Mouse (Mus musculus): ENCODE data around the gene Cox6b2.

The Cox6b2 gene

DNA sequence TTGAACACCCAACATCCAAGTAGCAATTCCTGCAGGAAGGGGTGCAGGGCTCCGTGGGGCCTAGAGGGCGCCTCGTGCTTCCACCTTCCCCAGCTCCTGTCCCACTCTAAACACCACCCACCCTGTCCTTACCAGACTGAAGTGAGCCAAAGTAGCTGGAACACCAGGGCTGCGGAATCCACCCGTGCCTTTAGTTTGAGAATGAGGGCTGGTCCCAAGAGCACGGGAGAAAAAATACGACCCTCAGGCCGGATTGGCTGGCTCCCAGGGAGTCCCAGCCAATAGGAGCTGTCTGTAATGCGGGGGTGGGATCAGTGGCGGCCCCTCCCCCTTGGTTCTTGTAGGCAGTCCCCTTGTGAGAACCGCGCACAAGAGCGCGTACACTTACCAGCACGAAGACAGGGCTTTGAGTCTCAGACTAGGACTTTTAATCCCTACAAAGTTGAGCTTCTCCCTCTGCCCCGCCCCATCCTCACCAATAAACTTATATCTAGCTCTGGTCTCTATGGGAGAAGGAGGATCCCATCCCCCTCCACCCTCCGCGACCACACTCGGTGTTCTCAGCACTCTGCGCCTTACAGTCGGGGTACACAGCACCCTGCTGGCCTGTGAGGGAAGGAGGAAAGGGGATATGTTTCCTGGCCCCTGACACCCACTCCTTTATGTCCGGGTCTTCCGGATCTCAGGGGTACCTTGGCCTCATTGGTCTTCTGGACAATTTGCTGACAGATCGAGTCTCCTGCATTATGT lies at the start of gene Cox6b2:
Gene Cox6b2, minus strand, starts transcription at position 274 of the 750 bp plus-strand sequence.
- in situ Hi-C loops (cut with MboI, MseI): no loop called here

DNA sequence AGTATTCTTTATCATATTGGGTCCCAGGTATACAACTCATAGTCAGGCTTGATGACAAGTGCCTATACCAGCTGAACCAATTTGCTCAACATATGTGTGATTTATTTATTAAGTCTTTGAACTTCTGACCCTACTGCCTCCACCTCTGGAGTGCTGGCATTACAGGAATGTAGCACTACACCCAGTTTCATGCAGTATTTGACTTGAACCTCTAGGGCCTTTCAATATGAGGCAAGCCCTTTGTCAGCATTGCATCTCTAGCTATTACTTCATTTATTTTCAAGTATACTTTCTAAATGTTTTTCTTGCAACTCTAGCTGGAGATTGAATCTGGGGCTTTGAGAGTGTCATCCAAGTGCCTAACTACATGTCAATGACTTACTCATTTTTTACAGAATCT lies 49.4 kb upstream of the Cox6b2 start:
- in situ Hi-C loops (cut with MboI, MseI): loop anchor here in 1 of 2 experiments (10.0 kb wide), 1 partner anchor 1107 kb away; the partner anchor contains the start of genes Mboat7 and Tsen34

DNA sequence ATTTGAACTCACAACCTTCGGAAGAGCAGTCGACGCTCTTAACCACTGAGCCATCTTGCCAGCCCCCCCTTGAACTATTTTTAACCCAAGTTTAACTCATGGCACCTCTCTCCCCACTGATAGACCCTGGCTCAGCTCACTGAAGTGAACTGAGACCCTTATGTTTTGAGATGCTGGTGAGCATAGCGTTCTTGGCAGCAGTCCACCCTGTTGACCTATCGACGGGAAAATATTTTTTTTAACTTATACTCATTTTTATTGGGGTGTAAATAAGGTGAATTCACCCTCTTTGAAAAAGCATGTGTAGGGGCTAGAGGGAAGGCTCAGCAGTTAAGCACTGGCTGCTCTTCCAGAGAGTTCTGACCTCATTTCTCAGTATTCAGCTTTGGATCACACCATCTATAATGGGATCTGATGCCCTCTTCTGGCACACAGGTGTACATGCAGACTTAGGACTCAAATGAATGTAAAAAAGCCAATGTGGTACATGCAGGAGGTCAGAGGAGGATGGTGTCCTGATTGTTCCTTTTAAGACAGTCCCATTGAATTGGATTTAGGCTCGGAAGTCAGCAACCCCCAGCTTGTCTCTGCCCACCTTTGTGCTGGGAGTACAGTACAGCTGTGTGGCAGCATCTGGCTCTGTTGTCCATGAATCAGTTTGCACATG lies 43.0 kb upstream of the Cox6b2 start:
- in situ Hi-C loops (cut with MboI, MseI): no loop called here

DNA sequence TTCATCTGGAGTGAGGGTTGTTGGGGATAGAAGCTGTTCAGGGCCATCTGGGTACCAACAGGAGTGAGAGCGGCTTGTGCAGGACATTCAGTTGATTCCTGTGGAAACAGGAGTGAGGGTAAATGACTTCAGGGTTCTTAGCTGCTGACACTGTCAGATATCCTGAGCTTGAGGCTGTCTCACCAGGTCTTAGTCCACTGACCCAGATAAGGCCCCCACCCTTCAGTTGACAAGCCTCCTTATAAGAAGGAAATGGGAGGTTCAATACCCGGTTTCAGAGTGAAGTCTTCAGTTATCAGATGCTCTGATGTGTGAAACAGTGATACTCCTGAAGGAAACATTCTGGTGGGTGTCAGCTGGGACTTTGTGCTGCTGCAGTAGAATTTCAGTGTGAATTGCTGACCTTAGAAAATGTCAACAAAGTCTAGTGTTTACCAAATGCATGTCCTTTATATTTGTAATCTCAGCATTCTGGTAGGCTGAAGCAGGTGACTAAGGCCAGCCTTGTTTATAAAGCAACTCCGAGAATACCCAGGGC lies 41.8 kb upstream of the Cox6b2 start:
- in situ Hi-C loops (cut with MboI, MseI): loop anchor here in 1 of 2 experiments (5.0 kb wide), 1 partner anchor 142 kb away; no protein-coding TSS in a partner anchor

DNA sequence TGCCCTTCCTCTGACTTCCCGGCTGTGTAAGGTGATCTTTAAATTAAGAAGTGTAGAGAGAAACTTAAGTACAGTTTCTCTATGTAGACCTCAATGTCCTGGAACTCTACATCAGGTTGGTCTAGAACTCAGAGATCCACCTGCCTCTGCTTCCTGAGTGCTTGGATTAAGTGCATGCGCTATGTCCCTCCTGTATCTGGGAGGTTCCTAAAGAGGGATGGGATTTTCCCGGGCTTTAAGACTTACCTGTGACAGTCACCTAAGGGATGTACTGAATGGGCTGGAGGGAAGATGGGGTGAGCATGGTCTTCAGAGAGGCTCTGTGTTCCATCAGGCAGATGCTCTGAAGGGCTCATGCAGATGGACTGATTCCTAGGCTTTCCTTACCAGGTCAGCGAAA lies 40.8 kb upstream of the Cox6b2 start:
- in situ Hi-C loops (cut with MboI, MseI): loop anchor here in 1 of 2 experiments (5.0 kb wide), 1 partner anchor 141 kb away; no protein-coding TSS in a partner anchor

DNA sequence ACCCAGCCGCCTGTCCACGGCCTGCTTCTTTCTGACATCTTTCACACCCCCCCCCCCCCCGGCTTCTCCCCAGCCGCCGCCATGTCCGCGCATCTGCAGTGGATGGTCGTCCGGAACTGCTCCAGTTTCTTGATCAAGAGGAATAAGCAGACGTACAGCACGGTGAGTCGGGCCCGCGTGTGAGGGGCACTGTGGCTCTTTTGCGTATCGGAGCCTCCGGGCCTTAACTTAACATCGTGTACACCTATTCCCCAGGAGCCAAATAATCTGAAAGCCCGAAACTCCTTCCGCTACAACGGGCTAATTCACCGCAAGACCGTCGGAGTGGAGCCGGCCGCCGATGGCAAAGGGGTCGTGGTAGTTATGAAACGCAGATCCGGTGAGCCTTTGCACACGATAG lies 40.4 kb upstream of the Cox6b2 start:
- in situ Hi-C loops (cut with MboI, MseI): loop anchor here in 1 of 2 experiments (5.0 kb wide), 1 partner anchor 141 kb away; no protein-coding TSS in a partner anchor

DNA sequence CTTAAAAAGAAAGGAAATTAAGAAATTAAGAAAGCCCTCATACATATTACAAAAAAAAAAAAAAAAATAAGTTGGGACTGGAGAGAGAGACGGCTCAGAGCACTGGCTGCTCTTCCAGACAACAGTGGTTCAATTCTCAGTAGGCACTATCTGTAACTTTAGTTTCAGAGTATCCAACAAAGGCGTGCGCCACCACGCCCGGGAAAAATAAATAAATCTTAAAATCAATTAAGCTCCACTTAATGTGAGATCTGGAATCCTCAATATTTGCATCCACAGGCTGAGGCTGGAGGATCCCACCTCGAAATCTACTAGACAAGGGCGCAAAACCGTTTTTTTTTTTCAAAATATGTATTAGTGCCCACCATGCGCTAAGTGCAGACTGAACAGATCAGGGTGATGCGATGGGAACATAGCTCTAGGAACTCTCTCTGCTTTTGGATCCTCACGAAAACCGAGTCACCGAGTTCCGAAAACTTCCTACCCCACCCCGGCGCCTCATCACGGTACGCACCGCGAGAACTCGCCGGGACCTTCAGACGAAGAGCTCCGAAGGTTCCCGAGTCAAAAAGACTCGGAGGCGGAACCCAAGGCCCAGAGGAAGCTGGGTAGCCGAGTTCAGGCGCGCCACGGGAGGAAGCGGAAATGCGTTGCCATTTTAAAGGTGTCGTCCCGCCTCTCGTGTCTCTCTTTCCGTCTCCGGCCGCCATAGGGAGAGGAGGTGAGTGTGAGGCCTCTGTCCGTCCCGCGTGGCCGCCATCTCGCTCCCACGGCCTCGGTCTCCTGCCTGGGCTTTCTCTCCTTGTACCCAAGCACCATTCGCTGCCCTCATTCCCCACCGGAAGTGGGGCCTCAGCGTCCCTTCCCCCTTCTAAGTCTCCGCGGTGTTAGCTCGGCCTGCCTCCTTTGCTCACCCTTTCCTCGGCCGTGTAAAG lies 39.7 kb upstream of the Cox6b2 start, which contains the start of gene Rpl28:
Gene Rpl28, plus strand, starts transcription at position 597 of the 935 bp plus-strand sequence.
- in situ Hi-C loops (cut with MboI, MseI): loop anchor here in 1 of 2 experiments (5.0 kb wide), 1 partner anchor 140 kb away; no protein-coding TSS in a partner anchor

DNA sequence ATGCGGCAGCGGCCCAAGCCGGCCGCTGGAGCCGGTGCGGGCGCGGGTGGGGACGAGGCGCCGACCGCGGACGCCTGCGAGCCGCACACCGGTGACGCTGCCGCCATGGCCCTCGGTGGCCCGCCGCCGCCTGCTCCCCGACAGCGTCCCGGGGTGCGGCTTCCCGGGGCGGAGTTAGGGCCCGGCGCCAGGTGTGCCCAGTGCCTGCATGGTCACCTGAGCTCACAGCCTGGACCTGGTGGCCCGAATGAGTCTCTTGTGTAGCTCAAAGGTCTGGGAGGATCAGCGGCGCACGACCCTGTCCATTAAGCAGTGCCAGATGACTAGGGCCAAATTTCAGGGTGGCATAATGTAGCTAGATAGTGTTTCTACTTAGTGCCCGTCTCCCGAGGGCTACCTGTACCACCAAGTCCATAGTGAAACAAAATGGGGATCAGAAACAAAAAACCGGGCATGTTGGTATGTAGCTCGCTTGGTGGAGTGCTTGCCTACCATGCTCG lies 36.6 kb upstream of the Cox6b2 start, which contains the start of gene Tmem238:
Gene Tmem238, minus strand, starts transcription at position 221 of the 500 bp plus-strand sequence.
- in situ Hi-C loops (cut with MboI, MseI): loop anchor here in 1 of 2 experiments (5.0 kb wide), 1 partner anchor 1162 kb away; the partner anchor contains the start of genes Prpf31 and Tfpt

DNA sequence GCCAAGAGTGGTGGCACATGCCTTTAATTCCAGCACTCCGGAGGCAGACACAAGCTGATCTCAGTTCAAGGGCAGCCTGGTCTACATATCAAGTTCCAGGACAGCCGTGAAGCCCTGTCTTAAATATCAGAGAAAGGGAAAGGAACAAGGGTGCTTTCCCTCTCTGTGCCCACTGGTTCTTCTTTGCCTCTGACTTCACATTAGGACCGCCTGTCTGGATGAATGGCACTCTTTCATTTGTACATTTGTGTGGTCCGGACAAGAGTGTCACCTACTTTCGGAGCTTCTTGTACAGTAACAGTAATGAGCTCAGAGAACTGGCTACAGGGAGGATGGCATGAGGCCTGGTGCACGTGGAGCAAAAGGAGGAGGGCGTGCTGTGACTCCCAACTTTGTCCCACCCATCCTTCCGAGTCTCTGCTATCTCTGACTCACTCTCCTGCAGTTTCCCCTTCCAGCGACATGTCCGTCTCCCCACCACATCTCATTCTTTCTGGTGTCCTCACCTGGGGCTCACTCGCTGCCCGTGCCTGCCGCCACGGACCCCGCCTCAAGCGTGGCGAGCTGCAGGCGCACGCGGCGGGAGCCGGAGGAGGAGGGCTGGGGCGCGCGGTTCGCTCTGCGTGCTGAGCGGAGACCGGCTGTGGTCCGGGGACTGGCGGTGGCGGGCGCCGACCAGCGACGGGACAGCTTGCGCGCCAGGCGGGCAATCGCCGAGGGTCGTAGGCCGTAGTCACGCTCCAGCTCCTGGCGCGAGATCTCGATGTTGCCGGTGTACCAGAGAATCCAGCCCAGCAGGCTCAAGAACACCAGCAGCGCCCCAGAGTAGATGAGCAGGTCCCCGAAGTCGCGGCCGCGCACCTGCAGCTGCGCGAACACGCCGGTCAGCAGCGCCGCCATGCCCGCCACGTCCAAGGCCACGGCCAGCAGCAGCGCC lies 35.9 kb upstream of the Cox6b2 start:
- in situ Hi-C loops (cut with MboI, MseI): loop anchor here in 1 of 2 experiments (5.0 kb wide), 1 partner anchor 1161 kb away; the partner anchor contains the start of genes Prpf31 and Tfpt

DNA sequence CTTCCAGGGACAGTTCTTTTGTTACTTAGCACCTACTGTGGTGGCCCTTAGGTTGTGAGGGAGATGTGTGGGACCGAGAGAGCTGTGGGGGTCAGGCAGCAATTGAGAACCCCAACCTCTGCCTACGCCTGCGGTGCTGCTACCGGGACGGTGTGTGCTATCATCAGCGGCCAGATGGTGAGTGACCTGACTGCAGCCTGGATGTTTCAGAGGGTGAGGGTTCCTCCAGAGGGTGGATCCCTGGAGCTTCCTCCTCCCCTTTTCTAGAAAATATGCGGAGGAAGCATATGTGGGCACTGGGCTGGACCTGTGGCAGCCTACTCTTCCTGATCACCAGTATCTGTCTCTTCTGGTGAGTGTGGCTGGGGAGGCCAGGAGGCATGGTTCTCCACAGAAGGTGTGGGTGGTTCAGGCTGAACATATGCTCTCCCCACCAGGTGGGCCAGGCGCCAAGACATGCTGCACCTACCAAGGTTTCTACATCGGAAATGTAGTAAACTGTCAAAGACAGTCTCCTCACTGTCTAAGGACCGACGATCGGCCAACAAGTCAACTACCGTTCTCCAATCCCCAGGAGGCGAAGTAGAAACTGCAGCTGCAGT lies 30.9 kb upstream of the Cox6b2 start:
- in situ Hi-C loops (cut with MboI, MseI): no loop called here

DNA sequence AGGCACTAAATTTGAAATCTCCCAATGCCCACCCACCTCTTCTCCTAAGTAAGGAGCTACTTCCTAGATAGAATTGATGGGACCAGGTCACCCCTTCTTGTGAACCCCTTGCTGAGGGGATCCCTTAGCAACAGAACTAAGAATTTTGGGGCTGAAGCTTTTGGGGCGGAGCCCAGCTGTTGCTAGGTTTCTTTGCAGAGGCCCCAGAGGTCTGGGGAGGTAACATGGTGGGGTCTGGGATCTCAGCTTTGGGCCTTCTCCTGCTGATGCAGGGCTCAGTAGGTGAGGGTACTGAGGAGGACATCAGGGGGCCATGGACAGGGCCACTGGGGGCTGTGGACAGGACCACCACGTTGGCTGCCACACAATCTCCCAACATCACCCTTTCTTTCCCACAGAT lies 29.9 kb upstream of the Cox6b2 start, which contains the start of the genes Il11 and Tmem190:
Gene Il11, minus strand, starts transcription at position 101 of the 400 bp plus-strand sequence.
Gene Tmem190, plus strand, starts transcription at position 179 of the 400 bp plus-strand sequence.
- in situ Hi-C loops (cut with MboI, MseI): no loop called here

DNA sequence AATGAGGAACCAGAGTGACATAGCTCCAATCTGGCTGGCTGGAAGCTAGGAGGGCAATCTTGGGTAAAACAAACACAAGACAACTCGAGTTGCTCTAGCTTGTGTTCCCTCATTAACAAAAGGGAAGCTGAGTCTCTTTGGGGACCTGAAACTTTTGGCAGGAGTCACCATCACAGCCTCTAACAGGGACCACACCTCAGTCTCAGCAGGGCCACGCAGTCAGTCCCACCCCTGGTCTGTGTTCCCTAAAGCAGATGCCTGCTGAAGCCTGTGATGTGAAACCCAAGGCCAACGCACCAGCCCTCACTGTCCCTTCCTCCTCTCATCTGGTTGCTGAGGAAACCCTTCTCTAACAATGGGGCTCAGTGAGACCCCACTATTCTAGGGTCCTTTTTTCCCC lies 29.2 kb upstream of the Cox6b2 start:
- in situ Hi-C loops (cut with MboI, MseI): no loop called here

DNA sequence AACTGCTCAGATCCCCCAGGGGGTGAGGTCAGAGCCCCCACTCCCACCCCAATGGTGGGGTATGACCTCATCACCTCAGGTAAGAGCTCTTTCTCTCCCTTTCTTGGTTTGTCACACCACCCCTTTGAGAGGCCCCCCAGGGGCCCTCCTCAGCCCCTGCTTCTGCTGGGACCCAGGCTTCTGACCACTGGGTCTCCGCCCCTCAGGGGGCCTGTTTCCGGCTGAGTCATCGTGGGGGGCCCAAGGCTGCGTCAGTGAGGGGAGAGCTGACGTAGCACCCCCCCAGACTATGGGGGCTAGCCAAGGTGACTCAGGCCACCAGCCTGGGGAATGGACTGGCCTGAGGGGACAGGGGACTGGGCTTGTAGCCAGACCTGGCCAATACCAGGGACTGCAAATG lies 27.0 kb upstream of the Cox6b2 start:
- in situ Hi-C loops (cut with MboI, MseI): no loop called here

DNA sequence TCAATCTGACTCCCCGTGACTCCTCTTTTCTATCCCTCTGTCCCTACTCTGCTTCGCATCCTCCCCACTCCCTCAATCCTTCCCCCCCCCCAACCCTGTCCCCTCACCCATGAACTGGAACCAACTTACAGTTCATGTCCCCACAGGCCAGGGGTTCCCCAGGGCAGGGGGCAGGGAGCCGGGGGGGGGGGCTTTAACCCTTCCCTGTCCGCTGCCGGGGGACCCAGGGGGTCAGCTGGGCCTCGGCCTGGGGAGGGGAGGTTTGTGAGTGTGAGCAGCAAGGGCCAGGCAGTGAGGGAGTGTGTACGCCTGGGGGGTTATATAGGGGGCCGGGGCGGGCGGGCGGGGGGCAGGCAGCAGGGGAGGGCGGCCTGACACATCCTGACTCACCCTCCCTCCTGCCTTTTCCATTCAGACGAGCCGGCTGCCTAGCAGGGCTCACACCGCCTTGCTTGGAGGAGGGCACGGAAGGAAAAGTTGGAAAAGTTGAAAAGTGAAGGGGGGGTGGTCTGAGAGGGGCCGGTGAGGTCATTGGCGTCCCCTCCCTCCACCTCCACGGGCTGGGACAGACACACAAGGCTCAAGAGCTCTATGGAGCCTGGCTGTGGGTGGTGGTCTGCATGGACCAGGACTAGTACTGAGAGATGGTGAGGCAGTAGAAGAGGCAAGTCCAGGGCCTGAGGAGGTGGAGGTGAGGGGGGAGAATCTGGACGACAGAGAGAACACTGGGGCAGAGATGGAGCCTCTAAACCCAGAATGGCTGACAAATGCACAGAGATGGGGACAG lies 25.1 kb upstream of the Cox6b2 start:
- in situ Hi-C loops (cut with MboI, MseI): no loop called here

DNA sequence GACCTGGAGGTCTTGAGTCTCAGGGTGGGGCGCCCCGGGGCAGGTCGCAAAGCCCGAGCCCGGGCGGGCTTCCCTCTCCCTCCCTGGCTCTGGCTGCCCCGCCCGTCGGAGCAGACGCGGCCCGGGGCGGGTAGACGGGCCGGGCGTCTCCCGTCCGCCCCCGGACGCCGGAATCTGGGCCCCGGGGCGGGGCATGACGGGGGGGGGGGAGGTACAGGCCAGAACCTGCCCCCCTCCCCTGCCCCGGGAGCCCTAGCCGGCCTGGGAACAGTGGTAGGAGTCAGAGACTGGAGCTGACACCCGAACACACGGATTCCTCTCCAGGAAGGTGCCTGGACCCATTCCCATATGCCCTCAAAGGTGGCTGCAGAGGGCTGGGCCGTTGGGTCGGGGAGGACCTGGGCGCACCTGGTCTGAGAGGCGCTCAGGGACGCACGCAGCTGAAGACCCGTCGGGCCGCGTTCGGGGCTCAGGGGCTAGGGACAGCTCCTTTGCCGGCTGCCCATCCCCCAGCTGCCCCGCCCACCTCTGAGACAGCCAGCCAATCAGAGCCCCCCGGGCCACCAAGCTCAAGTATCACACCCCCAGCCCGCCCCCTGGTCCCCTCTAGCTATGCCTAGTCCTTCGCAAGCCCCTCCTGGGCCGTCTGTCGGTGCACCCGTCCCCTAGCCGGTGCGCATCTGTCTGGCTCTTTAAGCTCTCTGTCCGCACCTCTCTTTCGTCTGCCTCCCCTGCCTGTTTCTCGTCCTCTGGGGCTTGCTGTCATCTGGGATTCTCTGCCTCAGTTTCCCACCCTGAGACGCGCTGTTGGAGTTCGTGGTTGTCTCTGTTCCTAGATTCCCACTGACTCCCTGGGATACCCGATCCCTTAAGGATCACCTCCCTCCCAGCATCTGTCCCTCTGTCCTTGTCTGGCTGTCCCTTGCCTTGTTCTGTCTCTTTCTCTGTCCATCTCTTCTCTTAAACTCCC lies 24.3 kb upstream of the Cox6b2 start:
- in situ Hi-C loops (cut with MboI, MseI): no loop called here

DNA sequence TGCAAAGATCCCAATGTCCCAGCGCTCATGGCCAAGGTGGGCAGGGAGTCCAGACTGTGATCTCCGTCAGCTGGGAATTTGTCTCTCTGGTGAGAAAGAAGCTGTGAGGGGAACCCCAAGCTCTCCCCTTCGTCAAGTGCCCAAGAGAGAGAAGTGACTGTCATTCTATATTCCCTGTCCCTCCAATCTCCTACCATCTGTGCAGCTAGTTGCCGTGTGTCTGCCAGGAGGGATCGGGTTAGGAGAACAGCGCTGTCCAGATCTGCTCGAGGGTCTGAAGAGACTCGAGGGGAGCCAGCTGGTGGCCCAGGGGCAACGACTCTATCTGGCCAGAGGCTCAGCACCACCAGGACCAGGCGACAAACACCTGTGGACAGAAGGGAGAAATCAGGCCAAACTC lies 23.2 kb upstream of the Cox6b2 start:
- in situ Hi-C loops (cut with MboI, MseI): no loop called here

DNA sequence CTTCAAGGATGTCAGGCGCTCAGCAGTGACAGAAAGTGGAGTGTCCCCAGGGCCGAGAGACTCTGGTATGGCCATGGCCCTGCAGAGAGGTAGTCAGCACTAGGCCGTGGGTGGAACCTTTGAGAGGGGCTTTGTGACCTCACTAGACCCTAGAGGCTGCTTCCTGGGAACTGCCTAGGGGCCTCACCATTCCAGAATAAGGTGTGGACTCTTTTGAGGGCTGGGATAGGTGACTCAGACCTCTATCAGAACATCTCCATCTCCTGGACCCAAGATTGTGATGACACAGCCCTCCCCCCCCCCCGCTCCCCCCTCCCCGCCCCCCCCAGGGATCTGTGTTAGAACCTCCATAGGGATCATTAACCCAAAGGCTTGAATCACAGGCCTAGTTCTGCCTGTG lies 18.3 kb upstream of the Cox6b2 start, which contains the start of gene Fam71e2:
Gene Fam71e2, minus strand, starts transcription at position 101 of the 400 bp plus-strand sequence.
- in situ Hi-C loops (cut with MboI, MseI): no loop called here

Measured in T-helper 17 cell (primary cell).